ENCODE assay signal across 13 mouse cellular contexts in the genomic region with DNA sequence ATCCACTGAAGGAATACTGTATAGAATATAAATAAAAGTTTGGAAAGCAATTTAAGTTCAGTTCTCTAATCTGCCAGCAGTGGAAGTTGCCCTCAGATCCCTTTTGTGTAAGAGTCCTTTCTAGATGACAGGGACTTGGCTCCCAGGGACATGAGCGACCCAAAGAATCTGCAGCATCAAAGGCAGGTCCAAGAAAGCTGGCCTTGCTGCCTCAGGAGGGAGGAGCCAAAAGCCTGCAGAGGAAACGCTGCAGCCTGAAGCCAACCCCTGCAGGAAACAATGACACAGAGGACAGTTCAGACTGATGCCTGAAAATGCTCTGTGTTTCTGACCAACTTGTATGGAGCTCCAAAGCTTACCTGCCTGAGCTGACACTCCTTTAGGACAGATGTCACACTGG.
DNase-seq lines count a peak whose midpoint lies in the region; ATAC-seq lines count a peak whose summit lies in the region.
"Had no signal": no experiment of that assay in that cellular context is flagged by ENCODE, and none has a peak within 500 bp of the region (broad histone marks: within the 10 kb centered on the region; RNA-seq: fewer than 3 reads in every experiment).

No protein-coding gene starts in this region.

- no peak overlapping the region for H3K4me3 ChIP-seq in embryonic facial prominence, embryonic 10.5 days
- no peak overlapping the region for H3K4me3 ChIP-seq in lung, embryonic 16.5 days (ENCODE audit: low read length)
- H3K4me3 ChIP-seq: forebrain, embryonic 12.5 days; hindbrain, embryonic 10.5 days; megakaryocyte, embryonic 14.5 days; neural tube, embryonic 12.5 days had no signal

- DNase-seq in left cerebral cortex, postnatal 4 days: peak; percentile 26
- no peak for DNase-seq in left cerebral cortex, postnatal 25 days (ENCODE audit: low spot score in 2 of 2)
- DNase-seq in embryonic facial prominence, embryonic 10.5 days (ENCODE audit: low spot score): no peak
- DNase-seq in heart, postnatal 36 days: peak; percentile 10 to 19
- DNase-seq in gastrocnemius, postnatal 14 days: no peak
- no peak for DNase-seq in left cerebral cortex, postnatal 14 days (ENCODE audit: low spot score in 2 of 2)
- DNase-seq: thymus, adult 2 months had no signal

- H3K4me2 ChIP-seq in lung, embryonic 16.5 days (ENCODE audit: low read depth, low read length): peak overlapping the region; percentile 28
- H3K4me2 ChIP-seq: forebrain, embryonic 12.5 days; neural tube, embryonic 12.5 days had no signal

- peak overlapping the region; percentile 51; the same call in 1 of the 2 replicates for H3K27ac ChIP-seq in embryonic facial prominence, embryonic 10.5 days (replicated peaks)
- peak overlapping the region; percentile 84 for H3K27ac ChIP-seq in lung, embryonic 16.5 days (ENCODE audit: low read length)
- H3K27ac ChIP-seq: forebrain, embryonic 12.5 days; hindbrain, embryonic 10.5 days; neural tube, embryonic 12.5 days had no signal

- 30% methylated on average over 2 of the region's 2 CpGs for WGBS in embryonic facial prominence, embryonic 10.5 days
- 20% methylated on average over 2 of the region's 2 CpGs for WGBS in lung, embryonic 16.5 days

- H3K9ac ChIP-seq in lung, embryonic 16.5 days (ENCODE audit: low read length): no peak overlapping the region
- H3K9ac ChIP-seq: forebrain, embryonic 12.5 days; neural tube, embryonic 12.5 days had no signal

- peaks cover 3% of the 10 kb centered on the region; the same call in 1 of the 2 replicates for H3K4me1 ChIP-seq in embryonic facial prominence, embryonic 10.5 days
- H3K4me1 ChIP-seq in lung, embryonic 16.5 days (replicated peaks; ENCODE audit: control insufficient read depth, insufficient read depth, low read length): peaks cover 5% of the 10 kb centered on the region; the same call in 1 of the 2 replicates
- H3K4me1 ChIP-seq: forebrain, embryonic 12.5 days; hindbrain, embryonic 10.5 days; megakaryocyte, embryonic 14.5 days; neural tube, embryonic 12.5 days had no signal

- H3K9me3 ChIP-seq in embryonic facial prominence, embryonic 10.5 days: no peaks in the 10 kb centered on the region
- peaks cover 2% of the 10 kb centered on the region; the same call in 1 of the 2 replicates for H3K9me3 ChIP-seq in lung, embryonic 16.5 days (ENCODE audit: control insufficient read depth, low read length)
- H3K9me3 ChIP-seq: forebrain, embryonic 12.5 days; neural tube, embryonic 12.5 days had no signal

- peak; percentile 89 for ATAC-seq in lung, embryonic 16.5 days (ENCODE audit: low read depth)
- no peak for ATAC-seq in megakaryocyte, adult 5-6 weeks (ENCODE audit: poor library complexity, severe bottlenecking)

- H3K36me3 ChIP-seq in embryonic facial prominence, embryonic 10.5 days (replicated peaks): no peaks in the 10 kb centered on the region
- H3K36me3 ChIP-seq in lung, embryonic 16.5 days (ENCODE audit: control insufficient read depth, insufficient read depth, low read length): no peaks in the 10 kb centered on the region
- H3K36me3 ChIP-seq: forebrain, embryonic 12.5 days; hindbrain, embryonic 10.5 days; neural tube, embryonic 12.5 days had no signal

- H3K27me3 ChIP-seq in embryonic facial prominence, embryonic 10.5 days (replicated peaks; ENCODE audit: low read depth, poor library complexity, severe bottlenecking): no peaks in the 10 kb centered on the region
- no peaks in the 10 kb centered on the region for H3K27me3 ChIP-seq in lung, embryonic 16.5 days (ENCODE audit: control insufficient read depth, insufficient read depth, low read depth, low read length)
- H3K27me3 ChIP-seq: forebrain, embryonic 12.5 days; megakaryocyte, embryonic 14.5 days; neural tube, embryonic 12.5 days had no signal

- intact Hi-C loops in left cerebral cortex, postnatal 4 days (cut with DNase I): no loop called here
- intact Hi-C loops in left cerebral cortex, postnatal 25 days (cut with DNase I): no loop called here
- intact Hi-C loops in heart, postnatal 36 days (cut with DNase I): no loop called here
- intact Hi-C loops in gastrocnemius, postnatal 14 days (cut with DNase I; ENCODE audit: low total_unique reads): no loop called here
- intact Hi-C loops in left cerebral cortex, postnatal 14 days (cut with DNase I): no loop called here

Comparison
In these comparisons a context has a peak if more than half of its experiments do, and no peak if none do; other contexts are left out.
1. DNase-seq: peak in left cerebral cortex, postnatal 4 days (single experiment) and heart, postnatal 36 days (2 of 2); none in left cerebral cortex, postnatal 25 days (0 of 2), embryonic facial prominence, embryonic 10.5 days (single experiment), gastrocnemius, postnatal 14 days (single experiment) and left cerebral cortex, postnatal 14 days (0 of 2).